Mouse (Mus musculus) adrenal gland, adult 18-20 months (tissue): ENCODE results near the gene Psma2. TPM values are rescaled to one million over a fixed set of nuclear protein-coding genes. Genes with fewer than 3 reads are reported as not detected.

Experiments used
- DNase-seq, 2 experiments: peaks; one replicate each; pipeline ENCODE4 v3.0.0; 2021 to 2022; ENCODE audit warnings: low spot score in 2 of 2
- long read RNA-seq, 2 experiments: library from polyadenylated mRNA; stranded (forward); transcript quantifications; one replicate each; pipeline ENCODE4 v2.0.0; 2021
- total RNA-seq, 2 experiments: library from RNA; stranded (reverse); gene quantifications; 1 replicate in 1 of 2; 2 replicates in 1 of 2; pipeline ENCODE4 v1.2.3; 2021

Psma2 gene
- 100 to 1,000 TPM in 1 of 2 experiments, 10 to 100 TPM in 1; 99.6 to 116 TPM for total RNA-seq
- long read RNA-seq, experiment 1, transcript Psma2-201 (8 exons, 2,911 nt), result major isoform, 76 of 77 reads
- long read RNA-seq, experiment 1, partial matches to known transcripts, result 0 of 77 reads
- long read RNA-seq, experiment 1, other reads (novel, unspliced or antisense), result 1 of 77 reads
- long read RNA-seq, experiment 2, transcript Psma2-201 (8 exons, 2,911 nt), result major isoform, 244 of 251 reads
- long read RNA-seq, experiment 2, partial matches to known transcripts, result 5 of 251 reads
- long read RNA-seq, experiment 2, other reads (novel, unspliced or antisense), result 2 of 251 reads

DNA sequence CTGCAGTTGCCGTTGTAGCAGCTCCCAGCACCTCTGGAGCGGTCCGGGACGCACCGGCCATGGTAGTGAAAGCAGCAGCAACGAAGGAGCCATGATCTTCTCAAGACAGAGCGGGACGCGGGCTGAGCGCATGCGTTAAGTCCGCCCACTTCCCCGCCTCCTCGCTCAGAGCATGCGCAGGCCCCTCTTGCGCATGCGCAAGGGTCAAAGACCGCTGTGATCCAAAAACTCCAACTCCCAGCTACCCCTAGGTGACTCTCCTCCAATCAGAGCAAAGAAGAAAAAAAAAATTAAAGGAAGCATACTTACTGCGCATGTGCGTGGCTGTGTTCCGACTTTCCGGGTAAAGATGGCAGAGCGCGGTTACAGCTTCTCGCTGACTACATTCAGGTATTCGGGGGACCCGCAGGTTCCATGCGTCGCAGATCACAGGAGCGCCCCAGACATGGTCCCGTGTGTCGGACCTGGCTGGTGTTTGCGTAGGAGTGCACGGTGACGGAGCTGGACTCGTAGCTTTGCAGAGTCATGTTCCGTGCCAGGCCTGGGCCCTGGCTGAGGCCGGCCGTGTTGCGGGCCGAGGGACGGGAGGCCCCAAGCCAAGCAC is at the start of gene Psma2, which contains the start of gene Mrpl32:
Gene Psma2 (plus strand): TSS at position 315 of the 604 bp plus-strand sequence.
Gene Mrpl32 (minus strand): TSS at position 240 of the 604 bp plus-strand sequence.
- peak; percentile 98 for DNase-seq

DNA sequence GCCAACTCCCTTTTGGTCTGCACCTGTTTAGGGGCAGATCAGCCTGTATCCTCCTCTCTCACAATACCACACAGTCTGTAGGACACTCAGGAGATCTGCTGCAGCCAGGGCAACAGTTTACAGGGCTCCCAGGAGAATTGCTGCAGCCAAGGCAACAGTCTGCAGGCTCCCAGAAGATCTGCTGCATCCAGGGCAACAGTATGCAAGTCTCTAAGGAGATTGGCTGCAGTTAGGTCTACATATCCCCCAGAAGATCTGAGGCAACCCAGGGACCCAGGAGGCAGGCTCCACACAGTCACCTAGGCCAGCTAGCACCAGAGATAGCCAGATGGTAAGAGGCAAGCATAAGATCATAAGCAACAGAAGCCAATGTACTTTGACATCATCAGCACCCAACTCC is 38.9 kb upstream of the Psma2 start:
- DNase-seq, result no peak

DNA sequence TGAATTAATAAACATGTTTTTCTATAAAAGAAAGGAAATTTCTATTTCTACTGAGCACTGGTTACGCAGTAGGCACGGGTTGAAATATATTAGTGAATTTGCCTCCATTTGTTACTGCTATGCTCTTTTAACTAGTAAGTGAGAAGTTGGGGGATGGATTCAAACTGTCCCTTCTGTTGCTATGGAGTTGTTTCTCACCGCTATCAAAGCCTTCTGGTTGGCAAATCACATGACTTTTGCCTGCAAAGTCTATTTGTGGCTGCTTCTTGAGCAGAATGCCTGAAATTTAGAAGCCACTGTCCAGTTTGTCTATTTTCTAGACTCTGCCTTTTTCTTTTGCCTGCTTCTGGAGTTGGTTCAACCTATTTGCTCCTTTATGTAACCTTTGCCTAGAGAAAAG is 32.6 kb upstream of the Psma2 start:
- DNase-seq, result no peak

DNA sequence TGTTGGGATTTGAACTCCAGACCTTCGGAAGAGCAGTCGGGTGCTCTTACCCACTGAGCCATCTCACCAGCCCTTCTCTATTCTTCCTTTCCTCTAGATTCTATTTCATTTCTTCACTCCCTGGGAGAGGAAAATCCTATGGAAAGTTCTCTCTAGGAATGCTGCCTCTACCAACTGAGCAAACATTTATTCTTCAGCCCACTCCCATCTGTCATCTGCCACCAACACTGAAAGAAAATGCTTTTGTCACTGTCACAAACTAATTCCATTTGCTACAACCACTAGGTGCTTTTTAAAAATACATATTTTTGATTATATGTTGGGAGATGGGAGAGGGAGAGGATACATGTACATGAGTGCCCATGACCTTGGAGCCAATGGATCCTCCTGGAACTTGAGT is 10.3 kb upstream of the Psma2 start:
- DNase-seq, result no peak

DNA sequence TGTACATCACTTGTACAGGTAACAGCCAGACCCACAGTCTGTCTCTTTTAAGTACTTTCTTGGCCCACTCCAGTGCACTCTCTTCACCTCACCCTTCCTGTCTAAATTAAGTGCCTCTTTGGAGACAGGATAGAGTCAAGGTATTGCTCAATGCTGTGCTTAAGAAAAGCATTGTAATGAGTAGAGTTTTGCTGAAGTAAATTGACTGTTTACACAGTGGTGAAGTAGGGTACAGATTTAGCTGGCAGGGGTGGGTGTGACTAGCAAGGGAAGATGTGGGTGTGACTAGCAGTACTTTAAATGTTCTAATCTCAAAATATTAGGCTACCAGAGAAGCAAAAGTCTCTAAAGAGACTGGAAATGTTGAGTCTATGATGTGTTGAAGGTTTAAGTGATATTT is 5.4 kb upstream of the Psma2 start:
- no peak for DNase-seq

DNA sequence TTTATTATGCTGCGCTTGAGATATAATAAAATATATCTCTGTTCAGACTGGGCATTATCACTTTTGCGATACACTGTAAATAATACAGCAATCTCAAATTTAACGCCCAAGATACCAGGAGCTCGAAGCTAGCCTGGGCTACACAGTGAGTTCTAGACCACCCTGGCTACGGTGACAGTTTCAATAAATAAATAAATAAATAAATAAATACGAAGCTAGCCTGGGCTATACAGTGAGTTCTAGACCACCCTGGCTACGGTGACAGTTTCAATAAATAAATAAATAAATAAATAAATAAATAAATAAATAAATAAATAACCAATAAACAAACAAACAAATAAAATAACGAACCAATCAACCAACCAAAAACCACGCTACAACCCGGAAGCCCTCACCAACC is 577 bp upstream of the Psma2 start:
- no peak for DNase-seq

DNA sequence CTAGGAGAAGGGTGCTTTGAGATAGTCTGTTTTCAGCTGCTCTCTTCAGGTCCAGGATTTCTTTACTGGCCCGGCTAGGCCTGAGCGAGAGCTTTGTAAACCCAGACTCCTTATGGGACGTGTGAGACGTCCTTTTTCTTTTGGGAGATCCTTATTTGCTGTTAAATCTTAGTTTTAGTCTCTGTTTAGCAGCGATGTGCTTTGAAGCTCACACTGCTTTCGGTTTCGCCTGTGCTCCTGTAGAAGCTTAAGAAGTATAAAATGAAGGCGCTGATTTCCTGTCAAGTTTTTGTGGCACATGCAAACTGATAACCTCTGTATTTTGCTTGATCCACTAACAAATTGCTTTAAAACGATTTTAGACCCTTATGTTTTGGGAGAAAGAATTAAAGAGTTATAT is 513 bp downstream of the Psma2 start:
- DNase-seq, result no peak

DNA sequence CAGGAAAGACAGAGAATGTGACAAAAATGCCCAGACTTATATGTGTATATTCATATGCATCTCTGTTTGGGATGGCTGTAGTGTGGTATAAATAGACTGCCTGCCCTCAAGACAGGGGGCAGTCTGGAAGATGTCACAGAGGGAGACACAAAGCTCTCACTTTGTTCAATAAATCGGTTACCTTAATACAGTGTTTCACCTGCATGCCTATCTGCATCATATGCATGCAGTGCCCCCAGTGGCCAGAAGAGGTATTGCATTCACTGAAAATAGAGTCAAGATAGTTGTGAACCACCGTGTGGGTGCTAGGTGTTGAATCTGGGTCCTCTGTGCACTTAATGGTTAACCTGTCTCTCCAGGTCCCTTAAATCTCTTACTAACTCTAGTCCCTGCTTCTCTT is 5.7 kb downstream of the Psma2 start:
- peak; percentile 54 to 62 for DNase-seq

DNA sequence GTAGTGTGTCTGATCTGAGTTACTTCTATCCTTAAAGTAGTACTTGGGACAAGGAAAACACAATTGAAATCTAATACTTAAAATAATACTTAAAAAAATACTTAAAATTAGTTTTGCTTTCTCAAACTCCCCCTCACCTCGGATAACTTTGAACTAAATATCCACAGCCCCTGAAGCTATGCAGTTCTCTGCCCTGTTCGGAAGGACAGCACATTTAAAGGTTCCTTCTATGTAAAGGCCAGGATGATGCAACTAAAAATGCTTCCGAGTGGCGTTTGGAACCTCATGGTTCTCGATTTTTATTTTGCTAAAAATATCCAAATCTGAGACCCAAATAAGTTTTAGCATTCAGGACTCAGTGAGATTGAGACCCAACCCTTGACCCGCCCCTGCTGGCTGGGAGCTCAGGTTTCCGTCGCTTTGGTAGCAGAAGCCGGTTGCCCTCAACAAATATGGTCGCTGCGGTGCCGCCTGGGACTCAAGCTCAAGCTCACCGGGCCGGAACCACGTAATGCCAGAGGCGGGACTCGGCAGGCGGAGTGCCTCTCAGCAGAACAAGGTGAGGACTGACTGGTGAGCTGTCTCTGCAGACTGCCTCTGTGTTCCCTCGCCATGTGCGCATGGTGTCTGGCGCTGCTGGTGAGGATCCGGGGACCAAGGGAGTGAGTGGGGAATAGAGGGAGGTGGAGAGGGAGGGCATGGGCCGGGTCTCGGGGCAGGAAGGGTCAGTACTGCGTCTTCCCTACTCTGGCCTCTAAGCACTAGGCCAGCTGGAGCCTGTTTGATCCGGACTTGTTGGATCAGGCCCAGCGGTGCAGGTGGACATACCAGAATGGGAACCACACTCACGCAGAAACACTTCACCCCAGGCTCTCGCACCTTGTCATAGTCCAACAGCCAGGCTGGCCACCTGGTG is 16.9 kb downstream of the Psma2 start, which contains the start of gene AW209491:
Gene AW209491 (plus strand): TSS at position 429 of the 916 bp plus-strand sequence.
- DNase-seq, result peak; percentile 90 to 93

DNA sequence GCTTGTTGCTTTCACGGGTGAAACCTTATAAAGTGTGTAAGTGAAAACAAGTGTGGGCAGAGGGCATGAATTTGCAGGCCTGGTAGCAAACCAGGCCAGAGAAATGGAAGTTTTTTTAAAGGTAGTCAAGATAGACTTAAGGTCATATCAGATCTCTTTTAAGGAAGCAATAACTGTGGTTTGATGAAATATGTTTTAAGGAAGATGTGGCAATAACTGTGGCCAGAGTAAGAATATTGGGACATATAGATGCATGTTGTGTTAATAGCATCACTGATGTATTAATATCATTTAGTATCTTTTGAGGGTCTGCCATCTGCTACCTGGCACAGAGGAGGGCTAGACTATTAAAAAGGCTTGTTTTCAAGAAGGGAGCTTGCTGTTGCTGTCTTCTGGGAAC is 27.0 kb downstream of the Psma2 start:
- DNase-seq, result no peak

DNA sequence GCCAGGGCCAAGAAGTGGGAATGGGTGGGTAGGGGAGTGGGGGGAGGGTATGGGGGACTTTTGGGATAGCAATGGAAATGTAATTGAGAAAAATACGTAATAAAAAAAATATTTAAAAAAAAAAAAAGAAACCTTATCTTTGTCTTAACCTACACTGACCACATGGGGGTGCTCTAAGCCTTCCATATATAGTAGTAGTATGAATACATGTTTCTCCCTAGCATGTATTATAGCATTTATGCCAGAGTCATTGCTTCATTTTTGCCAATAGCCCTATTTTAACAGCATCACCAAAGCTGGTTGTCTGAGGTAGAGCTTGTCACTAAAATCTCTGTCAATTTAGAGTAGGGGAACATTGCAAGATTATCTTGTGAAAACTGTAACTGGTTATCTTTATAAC is 36.3 kb downstream of the Psma2 start:
- DNase-seq, result no peak

DNA sequence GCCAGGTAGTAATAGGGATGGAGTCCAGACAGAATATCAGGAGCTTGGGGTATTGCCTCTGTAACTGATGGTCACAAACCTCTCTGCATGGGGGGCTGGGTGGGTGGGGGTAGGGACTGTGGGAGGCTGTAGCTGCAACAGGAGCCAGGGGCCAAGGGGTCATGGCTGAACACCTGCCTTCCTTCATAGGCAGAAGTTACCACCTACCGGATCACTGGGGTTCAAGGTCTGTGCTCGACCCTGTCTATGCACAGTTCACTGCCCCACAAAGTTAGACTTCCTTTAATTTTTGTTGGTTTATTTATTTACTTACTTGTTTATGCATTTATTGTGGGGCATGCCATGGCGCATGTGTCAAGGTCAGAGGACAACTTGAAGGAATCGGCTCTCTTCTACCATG is 54.1 kb downstream of the Psma2 start:
- no peak for DNase-seq

DNA sequence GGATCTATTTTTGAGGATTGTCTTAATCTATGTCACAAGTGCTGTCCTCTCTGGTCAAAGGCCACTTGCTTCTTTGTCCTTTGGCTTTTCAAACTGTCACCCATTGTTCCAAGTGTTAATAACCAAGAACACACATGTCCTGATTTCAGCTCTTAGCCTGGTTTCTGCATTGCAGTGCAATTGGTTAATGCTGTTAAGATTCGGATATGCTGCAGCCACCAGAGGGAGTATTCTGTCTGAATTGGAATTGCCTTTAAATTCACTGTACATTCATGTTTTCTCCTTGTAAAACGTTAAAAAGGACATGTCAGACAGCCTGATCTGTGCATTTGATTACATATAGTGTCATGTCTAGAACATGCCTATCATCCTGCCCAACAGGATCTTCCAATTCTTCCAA is 57.3 kb downstream of the Psma2 start:
- DNase-seq, result no peak

DNA sequence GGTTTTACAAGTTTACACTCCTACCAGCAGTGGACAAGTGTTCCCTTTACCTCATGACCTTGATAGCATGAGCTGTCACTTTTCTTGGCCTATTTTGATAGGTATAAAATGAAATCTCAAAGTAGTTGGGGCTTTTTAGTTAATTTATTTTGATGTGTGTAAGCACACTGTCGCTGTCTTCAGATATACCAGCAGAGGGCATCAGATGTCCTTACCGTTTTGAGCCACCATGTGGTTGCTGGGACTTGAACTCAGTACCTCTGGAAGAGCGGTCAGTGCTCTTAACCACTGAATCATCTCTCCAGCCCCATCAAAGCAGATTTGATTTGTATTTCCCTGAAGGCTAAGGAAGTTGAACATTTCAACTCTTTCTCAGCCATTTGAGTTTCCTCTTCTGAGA is 75.9 kb downstream of the Psma2 start:
- no peak for DNase-seq

DNA sequence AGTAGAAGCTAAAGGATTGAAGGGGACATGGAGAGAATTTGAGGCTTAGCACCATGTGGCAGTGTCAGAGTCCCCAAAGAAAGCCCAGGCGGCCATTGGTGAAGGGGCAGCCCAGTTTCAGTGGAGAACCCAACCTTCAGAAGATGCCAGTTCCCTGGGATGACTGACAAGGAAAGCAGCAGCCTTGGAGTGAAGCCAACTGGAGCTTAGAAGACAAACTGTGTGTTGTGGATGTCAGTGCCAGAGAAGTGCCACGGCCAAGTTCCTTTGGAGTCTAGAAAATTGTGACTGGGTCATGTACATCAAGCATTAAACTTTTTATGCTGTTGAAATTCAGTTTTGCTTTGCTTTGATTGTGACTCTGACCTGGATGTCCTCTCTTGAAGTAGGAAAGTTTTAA is 103.8 kb downstream of the Psma2 start:
- DNase-seq, result no peak

DNA sequence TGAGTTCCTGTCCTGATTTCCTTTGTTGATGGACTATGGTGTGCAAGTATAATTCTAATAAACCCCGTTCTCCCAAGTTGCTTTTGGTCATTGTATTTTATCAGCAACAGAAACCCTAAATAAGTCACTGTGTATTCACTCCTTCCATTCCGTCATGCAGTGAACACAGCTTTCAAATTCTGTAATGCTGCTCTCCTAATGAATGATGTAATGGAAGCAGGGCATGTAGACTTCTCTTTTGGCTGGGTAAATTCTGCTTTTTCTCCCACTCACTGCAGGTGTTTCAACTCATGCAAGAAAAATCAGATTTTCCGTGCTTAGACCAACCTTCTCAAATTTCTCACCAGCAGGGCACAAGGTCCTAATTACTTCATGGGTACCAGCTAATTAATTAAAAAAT is 104.7 kb downstream of the Psma2 start:
- DNase-seq, result no peak

Other genes starting within 250 kb of the Psma2 start
- gene Hecw1, start 90.0 kb upstream of the Psma2 start, total RNA-seq, result not detected
- 10 to 100 TPM; 49.3 to 66.4 TPM for gene Mrpl32, start 75 bp upstream of the Psma2 start, total RNA-seq
- 10 to 100 TPM; 21.4 TPM for gene AW209491, start 16.9 kb downstream of the Psma2 start, total RNA-seq